Mouse (Mus musculus): ENCODE data around the gene Gm10271. TPM values are rescaled to one million over a fixed set of nuclear protein-coding genes. Genes with fewer than 3 reads are reported as not detected.

The Gm10271 gene
- polyA plus RNA-seq (2015; fragmentation: Nextera tagmentation; extraction: Ambion mirVana): not detected in 2 replicates

DNA sequence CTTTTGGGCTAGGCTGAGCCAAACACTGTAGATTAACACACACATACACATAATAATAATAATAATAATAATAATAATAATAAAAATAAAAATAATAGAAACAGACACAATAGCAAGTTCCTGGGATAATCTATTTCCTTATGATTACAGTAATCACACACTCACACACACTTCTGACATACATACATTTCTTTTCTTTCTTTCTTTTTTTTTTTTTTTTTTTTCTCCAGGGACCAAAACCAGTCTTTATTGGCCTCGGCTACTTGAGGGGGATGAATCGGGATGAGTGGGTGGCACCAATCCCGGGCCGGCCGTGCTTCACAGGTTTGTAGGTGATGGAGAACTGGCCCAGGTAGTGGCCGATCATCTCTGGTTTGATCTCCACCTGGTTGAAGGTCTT lies at the start of gene Gm10271:
TSS of gene Gm10271 (minus strand) at position 101 of the 400 bp plus-strand sequence.

DNA sequence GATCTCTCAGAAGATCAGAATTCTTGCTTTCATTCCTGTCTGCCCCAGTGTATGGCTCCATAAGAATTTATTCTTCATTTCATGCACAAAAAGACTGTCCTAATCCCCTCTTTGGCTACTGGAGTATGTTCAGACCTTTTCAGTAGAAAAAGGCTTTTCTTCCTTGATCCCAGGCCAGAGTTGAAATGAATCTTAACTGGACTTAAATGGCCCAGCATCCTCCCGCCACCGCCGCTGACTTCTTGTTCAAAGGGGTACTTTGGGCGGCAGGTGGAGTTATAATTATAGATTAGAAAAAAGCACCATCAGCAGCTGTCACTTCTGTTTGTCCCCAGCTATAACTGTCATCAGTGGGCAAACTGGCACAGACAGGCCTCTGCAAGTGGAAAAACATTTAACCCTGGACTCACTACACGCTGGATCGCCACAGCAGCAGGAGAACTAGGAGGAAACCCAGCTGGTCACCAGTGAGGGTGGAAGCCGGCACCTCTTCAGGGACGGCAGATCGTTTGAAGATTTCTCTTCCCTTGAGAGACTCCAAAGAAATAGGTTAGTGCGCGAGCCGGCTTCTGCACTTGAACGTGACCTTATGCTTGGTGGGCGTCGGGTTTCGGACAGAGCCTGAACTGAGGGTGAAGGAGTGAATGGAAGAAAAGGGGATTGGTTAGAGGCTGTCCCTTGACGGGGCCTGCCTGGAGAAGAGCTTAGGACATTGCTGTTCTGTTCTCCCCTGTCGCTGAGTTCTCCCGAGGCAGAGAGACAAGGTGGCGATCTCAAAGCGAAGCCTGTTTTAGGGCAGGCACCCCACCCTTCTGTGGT lies 14.1 kb upstream of the Gm10271 start, which contains the start of gene Best3:
TSS of gene Best3 (plus strand) at position 51 of the 819 bp plus-strand sequence.

DNA sequence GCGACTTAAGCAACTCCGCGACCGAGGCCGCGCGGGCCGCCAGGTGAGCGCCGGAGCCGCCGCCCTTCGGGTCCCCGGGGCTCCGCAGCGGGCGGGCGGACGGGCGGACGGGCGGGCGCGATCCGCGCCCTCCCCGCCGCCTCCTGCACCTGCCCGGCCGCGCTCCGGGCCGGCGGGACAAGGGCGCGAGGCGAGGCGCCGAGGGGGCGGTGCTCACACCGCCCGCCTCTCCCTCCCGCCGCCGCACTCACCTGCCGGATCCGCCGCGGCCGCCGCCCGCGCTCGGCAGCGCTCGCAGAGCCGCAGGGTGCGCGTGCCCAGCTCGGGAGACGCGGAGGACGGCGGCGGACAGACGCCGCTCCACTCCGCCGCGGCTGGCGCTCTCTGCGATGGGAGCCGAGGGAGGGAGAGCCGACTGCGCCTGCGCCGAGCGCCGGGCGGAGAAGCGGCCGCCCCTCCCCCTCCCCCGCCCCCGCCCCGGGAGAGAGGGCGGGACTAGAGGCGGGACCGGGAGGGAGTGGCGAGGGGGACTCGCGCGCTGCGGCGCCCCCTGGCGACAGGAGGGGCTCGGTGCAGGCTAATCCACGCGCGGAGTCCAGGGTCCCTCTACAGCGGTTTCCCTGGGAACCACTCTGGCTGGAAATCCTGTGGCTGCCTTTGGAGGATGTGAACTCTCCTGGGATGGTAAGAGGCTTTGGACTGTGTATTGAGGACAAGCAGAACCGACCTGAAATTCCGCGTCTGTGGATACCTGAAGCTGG lies 22.2 kb downstream of the Gm10271 start, which contains the start of gene Rab3ip:
TSS of gene Rab3ip (minus strand) at position 761 of the 761 bp plus-strand sequence.

Other genes starting within 250 kb of the Gm10271 start
- gene Myrfl, start 75.7 kb downstream of the Gm10271 start, polyA plus RNA-seq (2015; fragmentation: Nextera tagmentation; extraction: Ambion mirVana): 0.03 and 0.10 TPM in 2 replicates
- 14.2 and 17.8 TPM in 2 replicates for gene Rab3ip, start 21.8 kb downstream of the Gm10271 start, polyA plus RNA-seq (2015; fragmentation: Nextera tagmentation; extraction: Ambion mirVana)
- 0.30 and 0.47 TPM in 2 replicates for gene Best3, start 13.7 kb upstream of the Gm10271 start, polyA plus RNA-seq (2015; fragmentation: Nextera tagmentation; extraction: Ambion mirVana)
- not detected in 2 replicates for gene Lrrc10, start 72.7 kb upstream of the Gm10271 start, polyA plus RNA-seq (2015; fragmentation: Nextera tagmentation; extraction: Ambion mirVana)
- 118 and 143 TPM in 2 replicates for gene Cct2, start 91.2 kb upstream of the Gm10271 start, polyA plus RNA-seq (2015; fragmentation: Nextera tagmentation; extraction: Ambion mirVana)
- 13.5 and 22.3 TPM in 2 replicates for gene Frs2, start 175.9 kb upstream of the Gm10271 start, polyA plus RNA-seq (2015; fragmentation: Nextera tagmentation; extraction: Ambion mirVana)